Mouse (Mus musculus): Measurements from ENCODE around the gene Vmn1r233. TPM values are rescaled to one million over a fixed set of nuclear protein-coding genes. Genes with fewer than 3 reads are reported as not detected.
A peak's percentile ranks its signal among the peaks of the same experiment; 100 is the strongest.

Vmn1r233 gene
- not detected for total RNA-seq (2021)
- long read RNA-seq = 0 reads

GRCm38 (mm10) chr17:20996364-20996763, at the start of gene Vmn1r233:
Gene Vmn1r233, minus strand, starts transcription at chr17:20996464.
- no peak for DNase-seq (ENCODE audit: low spot score in 2 of 2)

- no peak for DNase-seq (ENCODE audit: low spot score in 2 of 2)
Measured at GRCm38 (mm10) chr17:21018410-21019080, 22.3 kb upstream of the Vmn1r233 start.

- no peak for DNase-seq (ENCODE audit: low spot score in 2 of 2)
Measured at GRCm38 (mm10) chr17:21009726-21010125, 13.5 kb upstream of the Vmn1r233 start.

GRCm38 (mm10) chr17:21008382-21009331, 12.4 kb upstream of the Vmn1r233 start, which contains the start of gene Zfp160:
Gene Zfp160, plus strand, starts transcription at chr17:21008903.
- DNase-seq (ENCODE audit: low spot score in 2 of 2) = peak; percentile 84 to 88

- no peak for DNase-seq (ENCODE audit: low spot score in 2 of 2)
Measured at GRCm38 (mm10) chr17:20993716-20994115, 2.5 kb downstream of the Vmn1r233 start.

GRCm38 (mm10) chr17:20966681-20967080, 29.6 kb downstream of the Vmn1r233 start:
- no peak for DNase-seq (ENCODE audit: low spot score in 2 of 2)

- no peak for DNase-seq (ENCODE audit: low spot score in 2 of 2)
Measured at GRCm38 (mm10) chr17:20965421-20965820, 30.8 kb downstream of the Vmn1r233 start.

GRCm38 (mm10) chr17:20960386-20960785, 35.9 kb downstream of the Vmn1r233 start:
- no peak for DNase-seq (ENCODE audit: low spot score in 2 of 2)

- no peak for DNase-seq (ENCODE audit: low spot score in 2 of 2)
Measured at GRCm38 (mm10) chr17:20946636-20947035, 49.6 kb downstream of the Vmn1r233 start.

- DNase-seq (ENCODE audit: low spot score in 2 of 2) = peak; percentile 16 to 23
Measured at GRCm38 (mm10) chr17:20946026-20946565, 50.2 kb downstream of the Vmn1r233 start.

- DNase-seq (ENCODE audit: low spot score in 2 of 2) = peak; percentile 99
Measured at GRCm38 (mm10) chr17:20944985-20945891, 51.0 kb downstream of the Vmn1r233 start, which contains the start of gene Ppp2r1a. Gene Ppp2r1a, plus strand, starts transcription at chr17:20945311.

- DNase-seq (ENCODE audit: low spot score in 2 of 2) = no peak
Measured at GRCm38 (mm10) chr17:20944226-20944625, 52.0 kb downstream of the Vmn1r233 start.

Other genes starting within 250 kb of the Vmn1r233 start
- gene Vmn1r228, start 210.3 kb downstream of the Vmn1r233 start, total RNA-seq (2021) = not detected
- gene Vmn1r229, start 184.9 kb downstream of the Vmn1r233 start, total RNA-seq (2021) = under 1 TPM; 0.07 to 0.09 TPM
- not detected for gene Vmn1r230, start 156.0 kb downstream of the Vmn1r233 start, total RNA-seq (2021)
- not detected for gene Vmn1r231, start 91.4 kb downstream of the Vmn1r233 start, total RNA-seq (2021)
- not detected for gene Vmn1r232, start 76.8 kb downstream of the Vmn1r233 start, total RNA-seq (2021)
- 100 to 1,000 TPM; 774 to 805 TPM for gene Ppp2r1a, start 51.2 kb downstream of the Vmn1r233 start, total RNA-seq (2021)
- 10 to 100 TPM; 24.8 to 27.2 TPM for gene Zfp160, start 12.4 kb upstream of the Vmn1r233 start, total RNA-seq (2021)
- gene Vmn1r234, start 229.6 kb upstream of the Vmn1r233 start, total RNA-seq (2021) = not detected

Measured in layer of hippocampus, postnatal 10 days (tissue).